Mouse (Mus musculus): ENCODE measurements around the gene Nfam1. TPM values are rescaled to one million over a fixed set of nuclear protein-coding genes. Genes with fewer than 3 reads are reported as not detected.

The Nfam1 gene
- total RNA-seq, 2 experiments from 2014 or later = 0.66 to 0.78 TPM

GRCm38 (mm10) chr15:82962536-82962935 lies 70.6 kb downstream of the Nfam1 start:
- DNase-seq (ENCODE audit: low spot score) = no peak

GRCm38 (mm10) chr15:82960786-82961561 lies 72.1 kb downstream of the Nfam1 start:
- DNase-seq (ENCODE audit: low spot score) = no peak

GRCm38 (mm10) chr15:82959151-82959550 lies 74.0 kb downstream of the Nfam1 start:
- DNase-seq (ENCODE audit: low spot score) = no peak

- no peak for DNase-seq (ENCODE audit: low spot score)
Measured at GRCm38 (mm10) chr15:82958253-82958701, 74.8 kb downstream of the Nfam1 start.

- DNase-seq (ENCODE audit: low spot score) = no peak
Measured at GRCm38 (mm10) chr15:82956721-82957120, 76.4 kb downstream of the Nfam1 start.

GRCm38 (mm10) chr15:82956310-82956709 lies 76.8 kb downstream of the Nfam1 start:
- DNase-seq (ENCODE audit: low spot score) = no peak

GRCm38 (mm10) chr15:82955286-82955685 lies 77.8 kb downstream of the Nfam1 start:
- no peak for DNase-seq (ENCODE audit: low spot score)

GRCm38 (mm10) chr15:82954034-82954433 lies 79.1 kb downstream of the Nfam1 start:
- DNase-seq (ENCODE audit: low spot score) = no peak

- no peak for DNase-seq (ENCODE audit: low spot score)
Measured at GRCm38 (mm10) chr15:82953096-82953495, 80.0 kb downstream of the Nfam1 start.

- no peak for DNase-seq (ENCODE audit: low spot score)
Measured at GRCm38 (mm10) chr15:82952292-82952705, 80.8 kb downstream of the Nfam1 start.

GRCm38 (mm10) chr15:82950246-82950645 lies 82.9 kb downstream of the Nfam1 start:
- DNase-seq (ENCODE audit: low spot score) = peak; percentile 12

GRCm38 (mm10) chr15:82947431-82947830 lies 85.7 kb downstream of the Nfam1 start:
- no peak for DNase-seq (ENCODE audit: low spot score)

- no peak for DNase-seq (ENCODE audit: low spot score)
Measured at GRCm38 (mm10) chr15:82944479-82945195, 88.5 kb downstream of the Nfam1 start.

Small RNA genes lying within 50 kb of the gene (microRNA-seq; reads per million reads assigned to microRNA genes)
- not detected for gene Mir3080

Other genes starting within 250 kb of the Nfam1 start
- under 1 TPM; 0.18 to 0.40 TPM for gene Cyp2d26, start 239.0 kb downstream of the Nfam1 start, total RNA-seq (2021)
- 10 to 100 TPM; 33.2 to 36.0 TPM for gene Tcf20, start 45.4 kb downstream of the Nfam1 start, total RNA-seq (2021)
- 10 to 100 TPM; 26.9 to 33.9 TPM for gene Serhl, start 56.2 kb upstream of the Nfam1 start, total RNA-seq (2021)
- 10 to 100 TPM; 37.4 to 46.5 TPM for gene Rrp7a, start 89.5 kb upstream of the Nfam1 start, total RNA-seq (2021)
- 10 to 100 TPM; 15.7 to 17.1 TPM for gene Poldip3, start 116.1 kb upstream of the Nfam1 start, total RNA-seq (2021)
- 10 to 100 TPM; 40.3 to 50.1 TPM for gene Cyb5r3, start 139.3 kb upstream of the Nfam1 start, total RNA-seq (2021)
- gene A4galt, start 218.5 kb upstream of the Nfam1 start, total RNA-seq (2021) = 1 to 10 TPM; 3.0 to 3.3 TPM

All from gastrocnemius, adult 18-20 months (tissue).